Mouse (Mus musculus) neural tube, embryonic 14.5 days (tissue): ENCODE measurements around the gene Col6a3. TPM values are rescaled to one million over a fixed set of nuclear protein-coding genes. Genes with fewer than 3 reads are reported as not detected.
A peak's percentile ranks its signal among the peaks of the same experiment; 100 is the strongest.

ENCODE experiments used
- ATAC-seq: fragments of 200-750 bp; cut with Nextera tagmentation; 2 replicates; pipeline ENCODE4 v1.8.0; 2017; ENCODE audit warnings: low read depth, mild to moderate bottlenecking, moderate TSS enrichment, moderate library complexity
- H3K27ac ChIP-seq: fragments of 300-500 bp; sonication (generic); 2 replicates; pipeline ENCODE4 v1.5.1; 2014; ENCODE audit warnings: low read depth, mild to moderate bottlenecking, control low read depth, low read length, moderate library complexity, mixed read lengths
- H3K27me3 ChIP-seq: fragments of 300-500 bp; sonication (generic); 2 replicates; pipeline ENCODE4 v1.6.1; 2014; ENCODE audit warnings: low read length; ENCODE audit not compliant: control insufficient read depth, insufficient read depth
- H3K36me3 ChIP-seq: fragments of 300-500 bp; sonication (generic); 2 replicates; pipeline ENCODE4 v1.6.1; 2014; ENCODE audit warnings: low read length, mixed read lengths; ENCODE audit not compliant: control insufficient read depth, insufficient read depth
- H3K4me1 ChIP-seq: fragments of 300-500 bp; sonication (generic); 2 replicates; pipeline ENCODE4 v1.6.1; 2014; ENCODE audit warnings: low read length; ENCODE audit not compliant: control insufficient read depth, insufficient read depth
- H3K4me2 ChIP-seq: fragments of 300-500 bp; sonication (generic); 2 replicates; pipeline ENCODE4 v1.6.1; 2014; ENCODE audit warnings: mild to moderate bottlenecking, low read depth, low read length, control low read depth
- H3K4me3 ChIP-seq: fragments of 300-500 bp; sonication (generic); 2 replicates; pipeline ENCODE4 v1.5.1; 2014; ENCODE audit warnings: low read depth, low read length, control low read depth, mixed read lengths
- H3K9ac ChIP-seq: fragments of 300-500 bp; sonication (generic); replicated peaks from 2 replicates; pipeline ENCODE4 v1.6.1; 2014; ENCODE audit warnings: low read depth, mild to moderate bottlenecking, control low read depth, low read length, mixed read lengths
- H3K9me3 ChIP-seq: fragments of 300-500 bp; sonication (generic); 2 replicates; pipeline ENCODE4 v1.6.1; 2016; ENCODE audit warnings: low read length; ENCODE audit not compliant: control insufficient read depth
- WGBS: fragments of 180-500 bp; shearing (Covaris S2); extraction: QIAGEN DNeasy Blood & Tissue Kit; methylation state at CpG from one replicate; pipeline ENCODE4 v1.1.7; 2014; 5-methylcytosine and 5-hydroxymethylcytosine counted together
- polyA plus RNA-seq: library from polyadenylated mRNA; unstranded; fragments of >200 nt; fragmentation: Nextera tagmentation; extraction: Ambion mirVana; gene quantifications from 2 replicates; pipeline ENCODE4 v1.2.1, GENCODE M21; 2014

The Col6a3 gene
- 1.1 and 16.9 TPM in 2 replicates for polyA plus RNA-seq

- Histone ChIP-seq H3K4me1 (no peaks in the 10 kb centered on the region), H3K9me3 (no peaks in the 10 kb centered on the region), H3K9ac (no peak within 1 kb of the TSS), H3K27me3 (no peaks in the 10 kb centered on the region), H3K36me3 (no peaks in the 10 kb centered on the region), H3K4me3 (0 out of 2 replicates have a peak within 1 kb of the TSS, but pooled peaks have one; percentile 6), H3K27ac (no peak within 1 kb of the TSS), H3K4me2 (no peak within 1 kb of the TSS)
- WGBS: 57% methylated on average over 4 of the region's 4 CpGs
- no peak for ATAC-seq
These were observed at the start of gene Col6a3 for GRCm38 (mm10) chr1:90843836-90844235. TSS of gene Col6a3 (minus strand) at chr1:90843971.

- no peaks in the 10 kb centered on the region for H3K9me3 ChIP-seq
- WGBS: 70% methylated on average over 5 of the region's 6 CpGs
- H3K27ac ChIP-seq: no peak overlapping the region
- ATAC-seq: no peak
- H3K27me3 ChIP-seq: no peaks in the 10 kb centered on the region
- no peaks in the 10 kb centered on the region for H3K4me1 ChIP-seq
- H3K4me2 ChIP-seq: no peak overlapping the region
- no peak overlapping the region for H3K4me3 ChIP-seq
- no peaks in the 10 kb centered on the region for H3K36me3 ChIP-seq
- H3K9ac ChIP-seq: no peak overlapping the region
These were observed 42.1 kb upstream of the Col6a3 start for GRCm38 (mm10) chr1:90885771-90886460.

DNA sequence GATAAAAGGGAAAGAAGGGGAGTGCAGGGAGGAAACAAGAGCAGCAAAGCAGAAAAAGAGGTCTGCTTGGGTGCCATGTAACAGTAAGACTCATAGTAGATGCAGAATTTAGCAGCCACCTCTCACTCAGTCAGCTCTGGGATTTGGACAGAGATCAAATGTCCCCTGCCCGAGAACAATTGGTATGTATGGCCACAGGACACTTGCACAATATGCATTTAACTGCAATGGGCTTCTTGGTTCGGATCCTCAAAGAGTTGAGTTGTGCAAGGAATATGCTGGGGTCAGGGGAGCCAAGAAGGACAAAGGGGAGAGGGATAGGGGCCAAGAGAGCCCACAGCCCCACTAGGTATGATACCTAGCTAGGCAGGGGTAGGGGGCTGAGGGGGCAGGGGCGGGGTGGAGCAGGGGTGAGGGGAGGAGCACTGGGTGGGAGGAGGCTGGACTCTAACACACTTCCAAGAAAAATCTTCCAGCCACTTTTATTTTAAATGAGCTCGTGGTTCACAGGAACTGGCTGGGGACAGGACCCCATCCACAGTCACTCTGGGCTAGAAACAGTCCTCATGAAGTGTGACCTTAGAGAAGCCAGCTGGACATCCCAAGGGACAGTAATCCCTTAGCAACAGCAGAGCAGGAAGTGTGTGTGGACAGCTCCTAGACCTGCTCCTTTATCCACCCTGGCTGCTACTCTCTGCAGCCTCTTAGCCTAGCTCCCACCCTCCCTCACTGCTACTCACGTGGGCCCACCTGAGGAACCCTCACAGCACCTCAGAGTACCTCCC is 32.9 kb upstream of the Col6a3 start:
- H3K4me2 ChIP-seq: no peak overlapping the region
- no peak for ATAC-seq
- no peaks in the 10 kb centered on the region for H3K36me3 ChIP-seq
- H3K9ac ChIP-seq: no peak overlapping the region
- H3K4me3 ChIP-seq: no peak overlapping the region
- H3K9me3 ChIP-seq: no peaks in the 10 kb centered on the region
- no peaks in the 10 kb centered on the region for H3K27me3 ChIP-seq
- H3K27ac ChIP-seq: no peak overlapping the region
- H3K4me1 ChIP-seq: no peaks in the 10 kb centered on the region
- WGBS: 72% methylated on average over 5 of the region's 5 CpGs

- H3K9ac ChIP-seq: no peak overlapping the region
- H3K27me3 ChIP-seq: no peaks in the 10 kb centered on the region
- 40% methylated on average over 2 of the region's 2 CpGs for WGBS
- no peaks in the 10 kb centered on the region for H3K36me3 ChIP-seq
- no peak overlapping the region for H3K27ac ChIP-seq
- no peak for ATAC-seq
- H3K9me3 ChIP-seq: no peaks in the 10 kb centered on the region
- H3K4me3 ChIP-seq: no peak overlapping the region
- no peaks in the 10 kb centered on the region for H3K4me1 ChIP-seq
- H3K4me2 ChIP-seq: no peak overlapping the region
These were observed 32.2 kb upstream of the Col6a3 start for GRCm38 (mm10) chr1:90875961-90876360.

DNA sequence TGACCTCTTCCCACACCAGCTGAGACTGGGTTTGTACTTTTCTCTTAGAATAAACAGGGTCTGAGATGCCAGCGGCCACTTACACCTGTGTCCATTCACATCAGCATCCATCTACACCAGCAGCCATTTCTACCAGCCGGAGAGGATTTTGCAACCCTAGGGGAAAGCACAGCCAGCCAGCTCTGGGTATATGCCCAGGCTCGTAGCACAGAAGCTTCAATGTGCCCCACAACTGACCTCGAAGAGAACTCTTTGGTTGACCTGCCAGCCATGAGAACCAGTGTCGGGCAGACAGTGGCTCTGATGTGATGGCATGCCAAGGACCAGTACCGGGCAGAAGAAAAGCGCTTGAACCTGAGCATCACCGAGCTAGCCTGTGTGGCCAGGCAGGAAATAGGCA is 31.6 kb upstream of the Col6a3 start:
- H3K36me3 ChIP-seq: no peaks in the 10 kb centered on the region
- no peak overlapping the region for H3K4me2 ChIP-seq
- no peak overlapping the region for H3K9ac ChIP-seq
- H3K4me1 ChIP-seq: no peaks in the 10 kb centered on the region
- 92% methylated on average over 8 of the region's 8 CpGs for WGBS
- no peaks in the 10 kb centered on the region for H3K9me3 ChIP-seq
- H3K27me3 ChIP-seq: no peaks in the 10 kb centered on the region
- ATAC-seq: no peak
- H3K27ac ChIP-seq: no peak overlapping the region
- no peak overlapping the region for H3K4me3 ChIP-seq

DNA sequence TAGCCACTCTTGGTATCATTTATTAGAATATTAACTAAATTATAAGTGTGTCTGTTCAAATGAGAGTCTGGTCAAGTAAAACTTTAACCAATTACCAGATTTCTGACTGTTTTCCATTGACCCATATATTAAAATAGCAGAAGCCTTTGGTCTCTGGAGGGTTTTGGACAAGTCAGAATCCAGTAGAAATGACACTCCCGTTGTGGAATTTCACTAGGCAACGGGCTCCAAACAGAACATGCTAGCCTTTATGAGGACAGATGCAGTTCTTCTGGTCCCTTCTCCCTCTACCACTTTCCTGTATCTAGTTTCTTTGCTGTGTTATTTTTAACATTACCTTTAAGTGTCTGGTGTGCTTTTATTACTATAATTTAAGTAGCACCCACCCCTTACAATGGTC is 26.8 kb upstream of the Col6a3 start:
- Histone ChIP-seq H3K9me3 (no peaks in the 10 kb centered on the region), H3K9ac (no peak overlapping the region), H3K4me1 (no peaks in the 10 kb centered on the region), H3K4me3 (no peak overlapping the region), H3K36me3 (no peaks in the 10 kb centered on the region), H3K4me2 (no peak overlapping the region), H3K27me3 (no peaks in the 10 kb centered on the region), H3K27ac (no peak overlapping the region)
- ATAC-seq: no peak
- 80% methylated on average over 2 of the region's 2 CpGs for WGBS

GRCm38 (mm10) chr1:90866734-90867133 is 23.0 kb upstream of the Col6a3 start:
- H3K4me3 ChIP-seq: no peak overlapping the region
- H3K4me1 ChIP-seq: no peaks in the 10 kb centered on the region
- no peaks in the 10 kb centered on the region for H3K9me3 ChIP-seq
- no peak overlapping the region for H3K9ac ChIP-seq
- no peaks in the 10 kb centered on the region for H3K27me3 ChIP-seq
- H3K36me3 ChIP-seq: no peaks in the 10 kb centered on the region
- no peak for ATAC-seq
- WGBS: 83% methylated on average over 6 of the region's 7 CpGs
- no peak overlapping the region for H3K4me2 ChIP-seq
- H3K27ac ChIP-seq: no peak overlapping the region

GRCm38 (mm10) chr1:90855880-90856279 is 12.1 kb upstream of the Col6a3 start:
- no peak for ATAC-seq
- Histone ChIP-seq H3K4me3 (no peak overlapping the region), H3K4me1 (no peaks in the 10 kb centered on the region), H3K27me3 (no peaks in the 10 kb centered on the region), H3K36me3 (no peaks in the 10 kb centered on the region), H3K9ac (no peak overlapping the region), H3K9me3 (no peaks in the 10 kb centered on the region), H3K27ac (no peak overlapping the region), H3K4me2 (no peak overlapping the region)
- 71% methylated on average over 5 of the region's 5 CpGs for WGBS

DNA sequence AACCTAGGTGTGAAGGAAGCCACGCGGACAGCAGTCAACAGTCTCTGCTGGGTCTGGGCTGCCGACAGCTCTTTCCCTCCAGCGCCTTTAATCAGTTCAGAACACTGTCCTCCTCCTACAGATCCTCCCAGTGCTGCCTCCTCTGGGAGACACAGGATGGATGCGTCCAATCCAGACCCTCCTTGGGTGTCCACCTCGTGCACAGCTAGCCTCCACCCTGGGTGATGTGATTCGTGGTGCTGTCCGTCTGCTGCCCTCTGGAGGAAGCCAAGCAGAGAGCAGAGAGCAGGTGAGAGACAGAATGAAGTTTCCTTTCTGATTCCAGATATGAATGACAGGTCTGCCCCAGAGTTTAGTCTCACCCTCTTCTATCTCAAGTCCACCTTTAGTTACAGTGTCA is 6.1 kb upstream of the Col6a3 start:
- Histone ChIP-seq H3K4me1 (no peaks in the 10 kb centered on the region), H3K9ac (no peak overlapping the region), H3K4me3 (no peak overlapping the region), H3K4me2 (no peak overlapping the region), H3K27ac (no peak overlapping the region), H3K27me3 (no peaks in the 10 kb centered on the region), H3K9me3 (no peaks in the 10 kb centered on the region), H3K36me3 (no peaks in the 10 kb centered on the region)
- peak; percentile 14; the same call in 1 of the 2 replicates for ATAC-seq
- WGBS: 38% methylated on average over 8 of the region's 8 CpGs
